Comparison of ENCODE assay signal across 11 mouse cellular contexts in genomic region chr10:7145614-7146013, GRCm38 (mm10).
DNase-seq lines count a peak whose midpoint lies in the region; ATAC-seq and TF ChIP-seq lines count a peak whose summit lies in the region.
"Had no signal": no experiment of that assay in that cellular context is flagged by ENCODE, and none has a peak within 500 bp of the region (broad histone marks: within the 10 kb centered on the region; RNA-seq: fewer than 3 reads in every experiment).

No protein-coding gene starts in this region.

- no peaks in the 10 kb centered on the region for H3K9me3 ChIP-seq in heart, postnatal 0 days (replicated peaks; ENCODE audit: control insufficient read depth, low read length)
- no peaks in the 10 kb centered on the region for H3K9me3 ChIP-seq in heart, embryonic 11.5 days (replicated peaks; ENCODE audit: control insufficient read depth, low read length)
- no peaks in the 10 kb centered on the region for H3K9me3 ChIP-seq in kidney, embryonic 14.5 days (ENCODE audit: control insufficient read depth, low read length)
- H3K9me3 ChIP-seq: forebrain, embryonic 15.5 days; intestine, embryonic 15.5 days had no signal

- TF ChIP-seq POLR2A in myocyte (IDR thresholded peaks at IDR 0.05; ENCODE audit: insufficient read length, low read depth) = no peak

- H3K36me3 ChIP-seq in heart, postnatal 0 days (replicated peaks; ENCODE audit: control insufficient read depth, insufficient read depth, low read length) = 0 out of 2 replicates have a peak, but pooled peaks cover 10% of the 10 kb centered on the region
- no peaks in the 10 kb centered on the region; the same call in 1 of the 2 replicates for H3K36me3 ChIP-seq in heart, embryonic 11.5 days (ENCODE audit: control insufficient read depth, insufficient read depth, low read length)
- peaks cover 5% of the 10 kb centered on the region; the same call in 1 of the 2 replicates for H3K36me3 ChIP-seq in kidney, embryonic 14.5 days (ENCODE audit: control insufficient read depth, insufficient read depth, low read length)
- peaks cover 4% of the 10 kb centered on the region for H3K36me3 ChIP-seq in myocyte (ENCODE audit: control insufficient read depth, insufficient read depth)
- H3K36me3 ChIP-seq: forebrain, embryonic 15.5 days; intestine, embryonic 15.5 days had no signal

- H3K27me3 ChIP-seq in heart, postnatal 0 days (ENCODE audit: control insufficient read depth, insufficient read depth, low read length) = no peaks in the 10 kb centered on the region
- no peaks in the 10 kb centered on the region for H3K27me3 ChIP-seq in heart, embryonic 11.5 days (ENCODE audit: control insufficient read depth, insufficient read depth, low read length)
- no peaks in the 10 kb centered on the region for H3K27me3 ChIP-seq in kidney, embryonic 14.5 days (ENCODE audit: control insufficient read depth, insufficient read depth, low read length)
- no peaks in the 10 kb centered on the region for H3K27me3 ChIP-seq in myocyte (ENCODE audit: control insufficient read depth, insufficient read depth, insufficient read length)
- H3K27me3 ChIP-seq: forebrain, embryonic 15.5 days; intestine, embryonic 15.5 days had no signal

- H3K4me2 ChIP-seq in heart, postnatal 0 days (ENCODE audit: low read depth, low read length) = no peak overlapping the region
- H3K4me2 ChIP-seq in heart, embryonic 11.5 days = no peak overlapping the region
- no peak overlapping the region for H3K4me2 ChIP-seq in kidney, embryonic 14.5 days (replicated peaks; ENCODE audit: low read depth, low read length)
- peak overlapping the region; percentile 55 for H3K4me2 ChIP-seq in myocyte (ENCODE audit: low read depth)
- H3K4me2 ChIP-seq: forebrain, embryonic 15.5 days; intestine, embryonic 15.5 days had no signal

- no peaks in the 10 kb centered on the region for H3K79me2 ChIP-seq in myocyte (ENCODE audit: control insufficient read depth, insufficient read depth)

- intact Hi-C loops in left cerebral cortex, postnatal 10 days (cut with DNase I) = no loop called here

- H3K4me3 ChIP-seq in heart, postnatal 0 days (ENCODE audit: low read depth, low read length) = no peak overlapping the region
- no peak overlapping the region for H3K4me3 ChIP-seq in heart, embryonic 11.5 days (ENCODE audit: low read depth, low read length)
- no peak overlapping the region for H3K4me3 ChIP-seq in kidney, embryonic 14.5 days (ENCODE audit: low read length)
- H3K4me3 ChIP-seq in myocyte = no peak overlapping the region
- H3K4me3 ChIP-seq: forebrain, embryonic 15.5 days; intestine, embryonic 15.5 days had no signal

- 71% methylated on average over 5 of the region's 5 CpGs for WGBS in heart, postnatal 0 days
- 74% methylated on average over 5 of the region's 5 CpGs for WGBS in heart, embryonic 11.5 days (ENCODE audit: insufficient replicate concordance)
- WGBS in kidney, embryonic 14.5 days = 64% methylated on average over 5 of the region's 5 CpGs

- peak; percentile 39 for DNase-seq in adrenal gland, adult 2 months
- no peak for DNase-seq in adrenal gland, postnatal 10 days
- DNase-seq in heart, postnatal 0 days (ENCODE audit: low spot score) = no peak
- no peak for DNase-seq in left cerebral cortex, postnatal 10 days (ENCODE audit: extremely low spot score in 1 of 2, low spot score in 2 of 2)
- no peak for DNase-seq in left cerebral cortex, adult 18-20 months (ENCODE audit: low spot score in 2 of 2)
- DNase-seq: thymus, adult 18-20 months had no signal

- no peak overlapping the region for H3ac ChIP-seq in myocyte (ENCODE audit: control insufficient read depth, insufficient read length)

- no peak for TF ChIP-seq CTCF in heart, postnatal 0 days (IDR thresholded peaks at IDR 0.05; ENCODE audit: low read depth)

- no peak overlapping the region for H3K9ac ChIP-seq in heart, postnatal 0 days (replicated peaks; ENCODE audit: low read depth, low read length)
- no peak overlapping the region for H3K9ac ChIP-seq in heart, embryonic 11.5 days (ENCODE audit: low read depth, low read length)
- H3K9ac ChIP-seq in kidney, embryonic 14.5 days (ENCODE audit: low read depth, low read length) = no peak overlapping the region
- H3K9ac ChIP-seq: forebrain, embryonic 15.5 days; intestine, embryonic 15.5 days had no signal

- peak overlapping the region; percentile 52; the same call in 1 of the 2 replicates for H3K27ac ChIP-seq in heart, postnatal 0 days (ENCODE audit: low read depth)
- H3K27ac ChIP-seq in heart, embryonic 11.5 days (ENCODE audit: low read depth, low read length) = no peak overlapping the region
- H3K27ac ChIP-seq in kidney, embryonic 14.5 days (ENCODE audit: low read depth, low read length) = no peak overlapping the region
- H3K27ac ChIP-seq: forebrain, embryonic 15.5 days; intestine, embryonic 15.5 days had no signal

- peaks cover 41% of the 10 kb centered on the region for H3K4me1 ChIP-seq in heart, postnatal 0 days (ENCODE audit: control insufficient read depth, insufficient read depth)
- H3K4me1 ChIP-seq in heart, embryonic 11.5 days (ENCODE audit: control insufficient read depth, insufficient read depth, low read length) = no peaks in the 10 kb centered on the region
- no peaks in the 10 kb centered on the region for H3K4me1 ChIP-seq in kidney, embryonic 14.5 days (ENCODE audit: control insufficient read depth, insufficient read depth, low read length)
- H3K4me1 ChIP-seq: forebrain, embryonic 15.5 days had no signal

- ATAC-seq in heart, postnatal 0 days (ENCODE audit: insufficient read depth, low read depth) = no peak; the same call in 1 of the 2 replicates
- ATAC-seq in heart, embryonic 11.5 days (replicated peaks; ENCODE audit: insufficient number of reproducible peaks, low FRiP score, low TSS enrichment) = no peak
- peak; percentile 19; the same call in 1 of the 2 replicates for ATAC-seq in kidney, embryonic 14.5 days (ENCODE audit: low FRiP score, low TSS enrichment)
- ATAC-seq: forebrain, embryonic 15.5 days had no signal

- TF ChIP-seq EP300 in heart, postnatal 0 days (IDR thresholded peaks at IDR 0.05; ENCODE audit: low read depth) = no peak

TF ChIP-seq in myocyte, 11 proteins besides CTCF, POLR2A, EP300 and RAD21:
- TF ChIP-seq MAX (IDR thresholded peaks at IDR 0.05; ENCODE audit: low read depth) (no peak), E2F4 (IDR thresholded peaks at IDR 0.05; ENCODE audit: insufficient read depth) (no peak), CEBPB (IDR thresholded peaks at IDR 0.05; ENCODE audit: insufficient read depth, poor library complexity, severe bottlenecking) (0 out of 2 replicates have a peak, but pooled peaks have one; percentile 39), SRF (IDR thresholded peaks at IDR 0.05; ENCODE audit: control insufficient read depth, insufficient read length, low read depth) (no peak), MYOG (IDR thresholded peaks at IDR 0.05; ENCODE audit: control insufficient read depth in 1 of 3, insufficient read depth in 1 of 3, insufficient read length in 2 of 3, low read depth in 2 of 3) (peak in 2 of 3 experiments; percentile 81 to 86), REST (IDR thresholded peaks at IDR 0.05; ENCODE audit: insufficient read depth, insufficient read length) (no peak), USF1 (IDR thresholded peaks at IDR 0.05; ENCODE audit: low read depth) (no peak), TCF3 (IDR thresholded peaks at IDR 0.05; ENCODE audit: insufficient read length, low read depth) (peak; percentile 36), TCF12 (IDR thresholded peaks at IDR 0.05; ENCODE audit: insufficient read depth, poor library complexity, severe bottlenecking) (peak; percentile 86), MYOD1 (IDR thresholded peaks at IDR 0.05; ENCODE audit: control insufficient read depth in 1 of 3, insufficient read length in 2 of 3, low read depth in 2 of 3) (peak; percentile 32 to 94 (median 91)), POLR2AphosphoS2 (IDR thresholded peaks at IDR 0.05; ENCODE audit: insufficient read length, low read depth) (no peak)
